Mouse (Mus musculus): ENCODE data around the gene Auts2.

Auts2 gene

DNA sequence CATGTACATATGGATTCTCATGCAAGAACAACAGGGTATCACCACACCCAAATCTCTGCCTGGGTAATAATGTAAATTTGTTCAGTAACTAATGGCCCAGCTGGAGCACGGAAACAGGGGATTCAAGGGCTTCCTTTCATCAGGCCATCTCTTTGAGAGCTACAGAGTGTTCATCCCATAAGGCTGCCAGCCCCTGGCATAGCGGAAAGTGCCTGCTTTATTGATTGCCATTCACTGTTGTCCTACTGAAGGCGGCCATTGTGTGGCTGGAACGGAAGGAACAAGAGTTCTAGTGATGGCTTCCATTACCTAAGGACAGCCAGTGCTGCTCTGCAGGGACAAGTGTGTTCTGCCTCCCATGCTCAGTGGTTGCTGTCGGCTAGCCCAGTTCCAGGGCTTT, 865.6 kb downstream of the Auts2 start:
- DNase-seq (ENCODE audit: low spot score in 2 of 2), result no peak

DNA sequence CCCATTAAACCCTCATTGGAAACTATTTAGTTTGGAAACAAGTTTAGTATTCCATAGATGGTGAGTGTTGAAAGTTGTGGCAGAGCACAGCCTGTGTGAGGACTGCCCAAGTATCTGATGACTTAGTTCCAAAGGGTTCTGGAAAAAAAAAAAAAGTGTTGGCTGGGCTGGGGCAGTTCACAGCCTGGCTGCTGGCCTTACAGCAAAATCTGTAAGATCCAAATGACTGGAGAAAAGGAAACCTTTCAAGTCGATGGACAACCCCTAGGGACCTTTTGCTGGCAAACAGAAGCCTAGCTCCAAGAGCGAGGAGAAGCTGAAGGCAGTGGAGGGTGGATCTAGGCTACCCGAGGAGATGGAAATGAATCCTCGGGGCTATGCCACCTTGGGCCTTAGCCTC, 869.4 kb downstream of the Auts2 start:
- no peak for DNase-seq (ENCODE audit: low spot score in 2 of 2)

DNA sequence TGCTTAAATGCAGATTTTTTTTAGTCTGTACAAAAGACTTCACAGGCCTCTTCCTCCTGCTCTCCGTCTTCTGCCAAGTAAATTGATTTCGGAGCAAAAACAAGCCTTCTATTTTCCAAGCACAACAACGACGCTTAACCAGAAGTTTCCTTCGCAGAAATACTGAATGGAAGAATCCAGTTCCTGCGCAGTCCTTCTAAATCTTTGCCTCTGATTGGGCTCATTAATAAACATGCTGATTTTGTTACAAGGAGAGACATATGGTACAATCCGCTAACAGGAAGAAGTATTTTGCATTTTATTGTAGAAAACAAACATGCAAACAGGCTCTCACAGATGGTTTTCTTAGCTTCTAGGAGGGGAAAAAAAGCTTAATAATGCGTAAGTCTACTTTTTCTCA, 878.1 kb downstream of the Auts2 start:
- no peak for DNase-seq (ENCODE audit: low spot score in 2 of 2)

DNA sequence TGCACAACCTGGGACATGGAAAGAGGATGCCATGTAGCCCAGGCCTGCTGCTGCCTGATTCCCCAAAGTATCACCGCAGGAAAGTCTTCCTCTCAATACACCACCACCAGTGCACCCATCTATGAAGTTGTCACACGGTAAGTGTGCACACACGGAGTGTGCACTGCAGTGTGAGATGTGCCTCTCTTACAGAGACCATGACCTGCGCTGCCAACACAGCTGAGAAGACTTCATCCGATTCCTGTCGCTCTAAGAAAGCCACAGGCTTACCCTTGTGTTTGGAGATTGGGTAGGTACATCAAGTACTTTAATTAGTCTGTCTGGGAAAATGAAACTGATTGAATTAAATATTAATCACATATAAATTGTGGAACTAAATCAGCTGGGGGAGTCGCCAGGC, 878.5 kb downstream of the Auts2 start:
- no peak for DNase-seq (ENCODE audit: low spot score in 2 of 2)

DNA sequence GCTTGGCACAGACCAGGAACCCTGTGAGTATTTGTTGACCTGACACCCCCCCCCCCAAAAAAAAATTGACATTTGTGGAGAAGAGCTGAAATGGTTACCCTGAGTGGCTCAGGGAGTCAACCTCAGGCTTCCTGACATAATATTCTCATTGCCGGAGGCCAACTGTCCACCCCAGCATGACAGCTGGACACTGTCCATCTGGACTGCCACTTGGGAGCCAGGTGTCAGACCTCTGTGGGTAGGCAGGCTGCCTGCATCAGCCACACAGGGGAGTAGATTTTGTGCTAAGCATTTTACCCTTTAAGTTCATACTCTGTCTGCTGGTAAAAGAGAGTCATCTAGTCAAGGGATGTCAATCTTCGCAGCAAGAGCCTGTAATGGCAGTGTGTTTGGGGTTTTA, 880.5 kb downstream of the Auts2 start:
- DNase-seq (ENCODE audit: low spot score in 2 of 2), result no peak

DNA sequence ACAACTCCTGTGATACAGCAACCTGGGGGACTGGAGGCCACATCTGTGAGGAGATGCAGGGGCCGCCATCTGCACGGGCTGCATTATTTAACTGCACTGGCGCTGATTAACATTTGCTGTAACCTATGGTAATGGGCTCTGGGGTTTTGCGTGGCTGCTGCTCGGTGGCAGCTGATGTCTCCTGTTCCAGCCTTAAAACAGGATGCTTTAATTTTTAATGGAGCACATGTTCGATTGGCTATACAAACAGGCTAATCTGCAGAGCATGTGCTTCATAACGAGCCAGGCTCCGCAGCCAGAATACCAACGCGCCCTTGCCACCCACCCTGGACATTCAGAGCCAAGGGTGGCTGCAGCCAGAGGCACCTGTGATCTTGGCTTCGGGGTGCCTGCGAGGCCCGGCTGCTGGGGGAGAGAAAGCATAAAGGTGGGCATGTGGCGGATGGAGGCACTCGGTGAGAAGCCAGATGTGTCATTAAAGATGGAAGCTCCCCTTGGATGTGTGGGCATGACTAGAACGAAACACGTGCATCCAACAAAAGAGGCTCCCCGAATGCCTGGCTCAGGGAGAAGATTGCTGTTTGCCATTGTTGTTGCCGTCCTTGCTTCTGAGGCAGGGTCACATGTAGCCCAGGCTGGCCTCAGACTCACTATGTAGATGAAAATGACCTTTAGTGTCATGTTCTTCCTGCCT, 884.2 kb downstream of the Auts2 start:
- DNase-seq (ENCODE audit: low spot score in 2 of 2), result no peak

DNA sequence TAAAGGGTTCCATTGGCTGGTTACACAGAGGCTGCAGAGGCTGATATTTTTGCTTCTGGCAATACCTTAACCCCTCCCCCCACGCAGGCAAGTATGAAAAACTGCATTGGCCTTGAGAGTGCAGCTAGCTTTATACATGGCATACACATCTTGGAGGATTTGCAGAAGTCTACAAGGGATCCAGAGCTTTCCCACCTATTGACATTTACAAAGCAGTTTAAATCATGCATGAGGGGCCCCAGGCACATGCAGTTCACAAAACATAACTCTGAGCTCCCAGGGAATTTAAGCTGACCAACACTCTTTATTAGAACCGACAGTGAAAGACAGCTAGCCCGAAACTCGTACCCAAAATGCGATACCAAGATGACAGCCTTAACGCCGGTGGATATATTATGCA, 888.9 kb downstream of the Auts2 start:
- DNase-seq (ENCODE audit: low spot score in 2 of 2), result no peak

DNA sequence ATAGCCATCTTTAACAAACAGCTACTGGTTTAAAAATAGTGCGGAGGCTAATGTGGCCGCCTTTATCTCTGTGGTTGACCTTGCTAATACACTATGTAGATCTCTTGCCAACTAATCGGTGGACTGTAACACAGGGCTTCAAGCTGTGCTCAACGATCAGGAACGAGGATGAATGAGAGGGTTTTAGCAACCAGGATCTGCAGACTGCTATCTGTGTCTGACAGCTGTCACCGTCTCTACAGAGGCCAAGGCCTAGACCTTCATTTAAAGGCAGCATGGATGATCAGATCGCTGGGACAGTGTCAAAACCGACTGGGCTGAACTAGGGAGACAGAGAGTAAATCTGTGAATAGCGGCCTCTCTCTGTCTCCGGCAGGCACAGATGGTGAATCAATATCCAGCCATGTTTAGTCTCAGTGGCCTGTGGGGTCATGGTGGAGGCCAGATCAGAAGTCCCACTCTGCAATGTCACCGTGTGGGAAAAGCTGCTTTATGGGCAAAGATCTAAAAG, 892.7 kb downstream of the Auts2 start:
- DNase-seq (ENCODE audit: low spot score in 2 of 2), result no peak

DNA sequence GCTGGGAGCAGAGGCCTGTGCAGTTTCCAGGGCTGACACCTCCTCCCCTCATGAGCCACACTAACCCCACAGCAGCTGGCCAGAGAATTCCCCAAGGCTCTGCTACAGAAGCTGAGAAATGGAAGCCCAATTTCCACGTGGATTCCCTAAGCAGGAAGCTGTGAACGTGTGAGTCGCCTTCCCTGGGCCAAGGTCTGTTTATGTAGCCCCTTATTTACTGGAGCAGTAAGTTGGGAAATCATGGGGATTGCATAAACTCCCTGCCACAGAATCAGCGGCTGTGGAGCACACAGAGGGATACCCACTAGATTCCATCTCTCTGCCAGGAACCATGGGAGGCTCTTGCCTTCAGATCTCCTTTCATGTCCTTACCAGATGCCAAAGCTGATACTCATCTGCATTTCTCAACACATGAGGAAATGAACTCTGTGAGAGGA, 895.4 kb downstream of the Auts2 start:
- peak; percentile 6 to 22 for DNase-seq (ENCODE audit: low spot score in 2 of 2)

DNA sequence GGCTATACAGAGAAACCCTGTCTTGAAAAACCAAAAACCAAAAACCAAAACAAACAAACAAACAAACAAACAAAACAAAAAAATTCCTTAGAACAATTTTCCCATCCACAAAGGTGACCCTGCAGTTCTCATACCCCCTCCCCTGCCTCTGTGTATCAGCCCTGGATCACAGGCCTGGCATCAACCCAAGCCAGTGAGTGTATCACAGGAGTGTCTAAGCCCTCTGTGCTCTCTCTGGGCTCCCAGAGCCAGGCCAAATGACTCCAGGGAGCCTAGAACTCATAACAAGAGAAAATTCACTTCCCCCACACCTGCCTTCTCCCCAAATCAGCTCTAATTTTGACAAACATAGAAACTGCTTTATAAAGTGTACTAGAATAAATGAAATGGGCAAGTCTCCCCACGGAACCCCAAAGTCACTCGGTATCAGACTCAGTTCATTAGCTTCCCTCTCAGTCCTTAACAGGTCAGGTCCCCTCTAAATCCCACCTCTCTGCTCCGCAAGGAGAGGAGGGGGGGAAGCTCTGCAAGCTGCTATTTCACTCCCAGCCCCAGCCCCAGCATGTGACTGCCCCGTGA, 896.0 kb downstream of the Auts2 start:
- no peak for DNase-seq (ENCODE audit: low spot score in 2 of 2)

DNA sequence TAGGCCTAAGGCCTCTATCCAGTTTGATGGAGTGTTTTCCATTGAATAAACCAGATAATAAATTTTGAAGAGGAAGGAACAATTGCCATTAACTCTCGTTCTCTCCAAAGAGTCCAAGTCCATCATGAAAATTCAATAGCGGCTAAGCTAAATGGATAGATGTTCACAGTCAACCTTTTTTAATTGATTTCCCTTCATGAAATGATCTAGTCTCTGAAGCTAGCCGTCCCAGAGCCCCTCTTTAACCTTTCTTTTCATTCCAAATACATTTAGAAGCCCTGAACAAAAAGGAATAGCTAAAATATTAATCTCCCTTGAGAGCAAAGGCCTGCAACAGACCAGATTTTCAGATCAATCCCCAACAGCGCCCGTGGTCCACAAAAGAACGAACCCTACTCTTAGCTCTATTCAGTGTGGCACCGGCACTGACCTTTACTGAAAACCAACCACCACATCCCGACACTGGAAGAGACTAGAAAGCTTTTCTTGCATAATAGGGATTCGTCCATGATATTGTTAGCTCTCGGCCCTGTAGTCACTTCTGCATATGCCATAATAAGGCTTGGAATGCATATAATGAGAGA, 896.9 kb downstream of the Auts2 start:
- no peak for DNase-seq (ENCODE audit: low spot score in 2 of 2)

DNA sequence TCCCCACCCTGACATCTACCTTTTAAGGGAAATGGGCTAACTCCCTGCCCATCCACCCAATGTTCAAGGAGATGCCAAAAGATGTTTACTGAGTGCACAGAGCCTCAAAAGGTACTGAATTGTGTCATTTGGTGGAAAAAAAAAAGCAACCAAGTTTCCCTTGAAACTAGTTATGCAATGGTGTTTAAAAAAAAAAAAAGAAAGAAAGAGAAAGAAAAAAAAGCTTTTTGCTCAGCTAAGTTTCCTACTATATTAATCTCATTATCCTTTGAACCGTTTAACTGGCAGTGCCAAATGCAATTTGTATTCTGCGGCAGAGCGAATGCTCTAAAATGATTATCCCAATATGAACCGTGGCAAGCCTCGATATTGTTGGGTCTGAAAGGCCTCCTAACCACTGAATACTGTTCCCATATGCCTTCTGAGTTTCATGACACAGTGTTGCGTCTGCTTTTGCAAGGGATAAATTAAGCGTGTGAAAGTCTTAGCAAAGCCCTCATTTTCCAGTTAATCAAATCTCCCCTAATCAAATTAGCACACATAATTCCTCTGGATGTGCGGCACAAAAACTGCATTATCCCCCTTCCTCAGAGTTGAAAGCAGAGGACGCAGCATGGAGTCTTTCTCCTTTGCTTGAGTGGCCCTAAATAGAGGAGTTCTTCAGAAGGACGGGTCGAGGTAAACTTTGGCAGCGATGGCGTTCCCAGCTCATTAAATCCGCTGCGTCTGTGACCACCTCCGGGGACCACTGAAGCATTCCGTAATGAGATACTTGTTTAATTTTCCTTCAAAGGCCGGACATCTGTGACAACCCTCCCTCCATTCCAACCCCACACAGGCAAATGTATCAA, 897.6 kb downstream of the Auts2 start:
- no peak for DNase-seq (ENCODE audit: low spot score in 2 of 2)

DNA sequence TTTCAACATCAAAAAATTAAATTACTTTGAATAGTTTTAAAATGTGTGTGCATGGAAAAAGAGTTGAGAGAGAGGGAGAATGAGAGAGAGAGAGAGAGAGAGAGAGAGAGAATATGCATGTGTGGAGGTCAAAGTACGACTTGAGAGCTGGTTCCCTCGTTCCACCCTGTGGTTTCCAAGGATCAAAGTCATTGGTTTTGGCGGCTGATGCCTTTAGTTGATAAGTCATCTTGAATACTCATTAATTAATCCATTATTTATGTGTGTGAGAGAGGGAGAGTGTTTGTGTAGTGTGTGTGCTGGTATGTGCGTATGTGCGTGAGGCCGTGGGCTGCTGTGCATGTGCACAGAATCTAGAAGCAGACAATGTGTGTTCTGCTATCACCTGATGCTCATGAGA, 898.8 kb downstream of the Auts2 start:
- no peak for DNase-seq (ENCODE audit: low spot score in 2 of 2)

DNA sequence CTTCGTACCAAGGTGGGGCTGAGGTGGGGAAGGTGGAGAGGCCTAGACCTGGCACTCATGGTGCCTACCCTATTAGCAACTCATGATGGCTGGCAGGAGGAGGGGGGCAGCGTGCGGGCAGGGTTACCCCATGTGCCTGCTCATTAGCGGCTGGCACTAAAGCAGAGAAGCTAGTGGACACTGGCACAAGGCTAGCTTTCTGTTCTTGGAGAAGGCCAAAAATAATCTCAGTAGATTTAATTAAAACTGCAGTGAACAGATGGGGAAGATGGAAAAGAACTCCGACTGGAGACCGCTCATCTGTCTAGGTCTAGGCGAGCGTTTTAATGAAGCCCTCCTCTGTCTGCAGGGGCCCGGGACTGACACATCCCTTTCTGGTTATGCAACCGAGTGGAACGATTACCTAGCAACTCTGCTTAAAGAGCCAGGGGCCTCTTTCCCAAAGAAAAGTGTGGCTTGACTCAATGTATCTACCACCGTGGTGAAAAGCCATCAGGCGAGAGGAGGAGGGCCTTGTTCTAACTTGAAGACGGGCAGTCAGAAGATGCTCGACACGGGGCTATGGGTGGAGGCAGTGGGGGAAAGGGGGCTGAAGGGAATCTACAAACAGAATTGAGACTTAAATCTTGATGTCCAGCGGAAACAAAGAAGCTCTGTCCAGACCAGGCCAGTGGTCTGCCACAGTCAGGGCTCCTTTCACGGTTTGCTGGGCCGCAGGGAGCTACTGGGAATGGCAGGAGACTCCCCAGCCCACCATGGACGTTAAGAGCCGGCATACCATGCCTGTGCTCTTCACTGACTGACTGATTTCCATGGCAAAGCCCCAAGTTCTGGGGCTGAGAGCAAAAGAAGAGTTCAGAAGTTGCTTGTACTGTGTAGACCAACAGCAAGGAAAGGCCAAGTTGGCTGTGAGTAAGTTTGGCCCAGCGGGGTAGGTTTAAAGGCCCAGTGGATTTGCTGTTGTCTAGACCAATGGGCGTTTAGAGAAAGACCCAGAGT, 899.7 kb downstream of the Auts2 start:
- no peak for DNase-seq (ENCODE audit: low spot score in 2 of 2)

DNA sequence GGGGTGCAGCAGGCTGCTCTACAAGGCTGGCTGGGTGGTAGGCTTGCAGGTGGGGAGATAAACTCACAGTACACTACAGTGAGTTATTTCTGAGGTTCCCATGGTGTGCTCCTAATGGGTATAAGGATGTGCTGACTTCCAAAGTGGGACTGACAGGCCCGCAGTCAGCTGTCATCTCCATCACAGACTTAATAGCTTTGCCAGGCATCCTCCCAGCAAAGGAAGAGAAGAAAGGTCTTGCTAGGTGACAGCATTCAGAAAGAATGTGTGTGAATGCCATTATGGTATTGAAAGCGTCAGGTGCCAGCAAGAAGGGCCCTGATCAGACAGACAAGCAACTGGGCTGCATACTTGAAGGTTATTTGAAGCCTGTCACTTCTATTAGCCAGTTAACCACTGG, 900.4 kb downstream of the Auts2 start:
- no peak for DNase-seq (ENCODE audit: low spot score in 2 of 2)

DNA sequence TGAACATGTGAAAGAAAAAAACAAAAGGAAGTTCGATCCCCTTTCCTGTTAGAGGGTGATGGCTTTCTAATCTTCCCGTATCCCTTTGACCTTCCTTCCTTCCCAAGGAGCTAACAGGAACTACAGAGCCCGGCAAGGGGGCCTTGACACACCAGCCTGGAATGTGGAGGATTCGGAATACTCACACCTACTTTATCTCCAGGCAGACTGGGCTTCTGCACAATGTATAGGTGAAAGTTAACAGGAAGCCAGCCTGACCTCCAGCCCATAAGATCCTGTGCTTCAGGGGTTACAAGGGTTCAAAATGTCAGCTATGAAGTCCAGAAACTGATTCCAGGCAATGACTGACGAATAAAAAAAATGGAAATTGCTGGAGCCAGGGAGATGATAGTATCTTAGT, 906.7 kb downstream of the Auts2 start:
- no peak for DNase-seq (ENCODE audit: low spot score in 2 of 2)

DNA sequence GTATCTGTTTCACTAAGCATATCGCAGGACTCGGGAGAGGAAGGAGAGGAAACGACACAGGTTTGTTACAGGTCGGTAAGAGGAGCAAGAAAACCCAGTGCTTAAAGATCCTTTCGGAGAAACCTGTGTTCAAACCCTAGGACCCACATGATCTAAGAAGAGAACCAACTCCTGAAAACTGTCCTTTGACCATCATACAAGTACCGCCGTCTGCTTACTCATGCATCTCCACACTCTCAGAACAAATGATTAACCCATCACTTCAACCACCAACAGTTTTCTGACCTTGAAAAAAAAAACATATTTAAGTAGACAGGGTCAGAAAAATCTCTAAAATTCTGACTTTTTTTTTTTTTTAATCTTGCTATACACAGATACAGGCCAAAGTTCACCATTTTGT, 908.4 kb downstream of the Auts2 start:
- no peak for DNase-seq (ENCODE audit: low spot score in 2 of 2)

DNA sequence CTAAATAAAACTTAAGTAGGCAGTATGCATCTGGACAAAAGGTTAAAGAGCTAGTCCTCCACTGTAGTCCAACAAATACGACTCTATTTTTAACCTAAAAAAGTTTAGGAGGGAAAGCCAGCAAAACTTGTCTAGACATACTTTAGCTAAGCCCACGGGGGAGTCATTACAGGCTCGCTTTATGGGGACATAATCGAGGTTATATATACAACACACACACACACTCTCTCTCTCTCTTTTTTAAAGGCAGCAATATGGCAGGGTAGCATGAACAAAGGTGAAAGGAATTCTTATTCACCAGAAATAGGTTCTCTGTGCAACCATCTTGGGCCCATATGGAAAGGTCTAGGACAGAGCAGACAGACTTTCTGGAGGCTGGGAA, 911.2 kb downstream of the Auts2 start:
- no peak for DNase-seq (ENCODE audit: low spot score in 2 of 2)

DNA sequence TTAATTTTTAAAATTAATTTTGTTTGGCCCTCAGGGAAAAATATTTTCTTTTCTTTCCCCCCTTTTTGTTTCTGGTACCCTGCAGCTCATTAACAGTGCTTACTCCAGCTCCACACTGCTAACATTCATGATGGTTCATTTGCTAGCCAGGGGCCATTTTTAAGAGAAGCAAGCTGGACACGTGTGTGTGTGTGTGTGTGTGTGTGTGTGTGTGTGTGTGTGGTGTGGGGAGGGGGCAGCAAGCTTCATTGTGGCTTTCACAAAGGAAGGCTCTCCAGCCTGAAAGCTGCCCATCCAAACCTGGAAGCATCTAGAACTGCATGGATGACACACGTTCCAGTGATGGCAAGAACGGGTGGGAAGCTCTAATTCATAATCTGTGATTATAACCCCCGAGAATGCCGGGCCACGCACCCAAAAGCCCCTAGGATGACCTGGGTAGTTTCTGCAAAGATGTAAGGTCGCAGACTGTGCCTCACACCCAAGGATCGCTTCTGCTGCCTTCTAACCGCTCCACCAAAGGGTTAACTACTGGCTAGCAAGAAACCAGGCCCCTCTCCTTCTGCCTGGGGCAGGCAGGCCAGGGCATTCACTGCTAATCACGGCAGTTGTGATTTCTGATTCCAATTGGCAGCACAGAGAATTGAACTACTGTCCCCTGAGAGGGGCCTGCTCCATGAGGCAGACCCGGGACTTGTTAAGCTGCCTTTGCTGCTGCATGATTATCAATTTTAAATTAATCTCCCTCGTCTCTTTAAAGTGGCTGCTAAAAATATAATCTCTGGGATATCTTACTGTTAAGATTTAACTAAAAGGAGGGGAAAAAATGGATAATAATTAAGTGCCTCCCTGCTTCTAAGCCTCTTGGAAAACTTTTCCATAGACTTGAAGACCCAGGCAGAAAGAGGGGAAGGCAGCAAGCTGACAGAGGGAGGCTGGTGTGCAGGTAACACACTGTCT, 911.8 kb downstream of the Auts2 start:
- DNase-seq (ENCODE audit: low spot score in 2 of 2), result no peak

DNA sequence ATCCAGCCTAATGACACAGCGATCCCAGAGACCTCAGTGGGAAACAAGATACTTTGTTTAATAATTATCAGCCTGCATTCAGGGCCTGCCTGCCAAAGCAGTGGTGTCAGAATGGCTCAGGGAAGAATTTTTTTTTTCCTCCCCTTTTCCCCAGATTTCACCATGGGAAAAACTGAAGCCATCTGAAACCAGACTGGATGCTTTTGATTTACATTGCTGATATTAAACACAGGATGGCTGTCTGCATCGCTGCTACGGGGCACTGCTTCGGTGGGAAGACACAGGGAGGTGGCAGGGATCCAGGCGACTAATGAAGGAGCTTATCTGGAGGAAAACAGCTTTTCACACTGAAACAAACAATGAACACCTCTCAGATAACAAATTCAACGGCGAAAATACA, 912.6 kb downstream of the Auts2 start:
- DNase-seq (ENCODE audit: low spot score in 2 of 2), result no peak

Measured in urinary bladder, adult 18-20 months (tissue).